Mouse (Mus musculus) liver, adult 2 months (tissue): ENCODE measurements around the gene Flna. TPM values are rescaled to one million over a fixed set of nuclear protein-coding genes. Genes with fewer than 3 reads are reported as not detected.

ENCODE experiments used
- DNase-seq: peaks from one replicate; pipeline ENCODE4 v3.0.0-alpha.2; 2011; ENCODE audit warnings: low read depth, low spot score; ENCODE audit errors: extremely low read depth
- H3K27ac ChIP-seq: fragments of 200-500 bp; replicated peaks from 2 replicates; pipeline ENCODE4 v1.5.1; 2012; ENCODE audit warnings: low read depth, mild to moderate bottlenecking, control low read depth, inconsistent platforms, low read length; ENCODE audit not compliant: insufficient read depth
- H3K27me3 ChIP-seq: fragments of 200-500 bp; 2 replicates; pipeline ENCODE4 v1.6.1; 2012; ENCODE audit warnings: mild to moderate bottlenecking, moderate library complexity, low read length, inconsistent platforms; ENCODE audit not compliant: control insufficient read depth, insufficient read depth
- H3K36me3 ChIP-seq: fragments of 200-500 bp; 2 replicates; pipeline ENCODE4 v1.6.1; 2012; ENCODE audit warnings: low read length, inconsistent platforms; ENCODE audit not compliant: control insufficient read depth, insufficient read depth
- H3K4me1 ChIP-seq: fragments of 200-500 bp; 2 replicates; pipeline ENCODE4 v1.6.1; 2011; ENCODE audit warnings: low read length; ENCODE audit not compliant: control insufficient read depth, insufficient read depth
- H3K4me3 ChIP-seq: fragments of 200-500 bp; 2 replicates; pipeline ENCODE4 v1.5.1; 2011; ENCODE audit warnings: low read depth, mild to moderate bottlenecking, control low read depth, low read length, moderate library complexity; ENCODE audit not compliant: insufficient read depth
- H3K79me2 ChIP-seq: fragments of 200-500 bp; 2 replicates; pipeline ENCODE4 v1.6.1; 2012; ENCODE audit warnings: inconsistent platforms, mild to moderate bottlenecking, low read length, moderate library complexity; ENCODE audit not compliant: control insufficient read depth, insufficient read depth
- H3K9ac ChIP-seq: fragments of 200-500 bp; 2 replicates; pipeline ENCODE4 v1.6.1; 2012; ENCODE audit warnings: low read depth, mild to moderate bottlenecking, control low read depth, inconsistent platforms, low read length
- CTCF ChIP-seq: fragments of 200-500 bp; IDR thresholded peaks from 2 replicates; pipeline ENCODE4 v1.5.1; 2011; ENCODE audit warnings: low read depth, low read length, control low read depth
- POLR2A ChIP-seq: fragments of 200-500 bp; IDR thresholded peaks from 2 replicates; pipeline ENCODE4 v1.6.1; 2011; ENCODE audit warnings: low read length, control low read depth; ENCODE audit not compliant: insufficient read depth; ENCODE audit errors: extremely low read depth
- WGBS: fragments of 180-500 bp; shearing (Covaris S2); methylation state at CpG from one replicate; pipeline ENCODE4 v1.1.7; 2018; 5-methylcytosine and 5-hydroxymethylcytosine counted together
- polyA plus RNA-seq: library from polyadenylated mRNA; depleted of rRNA; stranded (reverse); fragments of >200 nt; gene quantifications from 2 replicates; pipeline ENCODE4 v1.2.3, GENCODE M21; 2012
- total RNA-seq: library from RNA; depleted of rRNA; stranded (reverse); fragments of >200 nt; gene quantifications from 2 replicates; pipeline ENCODE4 v1.2.3, GENCODE M21; 2014

The Flna gene
- total and polyA plus RNA-seq, 2 experiments: 24.4 to 34.8 TPM

- H3K27ac ChIP-seq: peak within 1 kb of the TSS; percentile 68
- TF ChIP-seq CTCF (no peak), POLR2A (0 out of 2 replicates have a peak, but pooled peaks have one; percentile 49)
- H3K9ac ChIP-seq: peak within 1 kb of the TSS; percentile 82
- peaks cover 5% of the 10 kb centered on the region; the same call in 1 of the 2 replicates for H3K4me1 ChIP-seq
- no peaks in the 10 kb centered on the region for H3K27me3 ChIP-seq
- peak within 1 kb of the TSS; percentile 83 for H3K4me3 ChIP-seq
- WGBS: 11% methylated on average over 39 of the region's 39 CpGs
- H3K79me2 ChIP-seq: no peaks in the 10 kb centered on the region
- peak; percentile 91 for DNase-seq
- peaks cover 3% of the 10 kb centered on the region; the same call in 1 of the 2 replicates for H3K36me3 ChIP-seq
Observed at GRCm38 (mm10) chrX:74254153-74254887, 4.7 kb upstream of the Flna start, which contains the start of gene Emd. Emd (plus strand) TSS chrX:74254687.

- Histone ChIP-seq H3K4me3 (no peak overlapping the region), H3K27ac (no peak overlapping the region), H3K79me2 (no peaks in the 10 kb centered on the region), H3K27me3 (no peaks in the 10 kb centered on the region), H3K9ac (no peak overlapping the region), H3K36me3 (no peaks in the 10 kb centered on the region), H3K4me1 (peaks cover 3% of the 10 kb centered on the region; the same call in 1 of the 2 replicates)
- TF ChIP-seq CTCF: peak; percentile 67
- TF ChIP-seq POLR2A: no peak
- WGBS: 4% methylated on average over 2 of the region's 3 CpGs
- DNase-seq: no peak
Observed at GRCm38 (mm10) chrX:74248651-74249050, 969 bp downstream of the Flna start.

- Histone ChIP-seq H3K27me3 (no peaks in the 10 kb centered on the region), H3K27ac (peak overlapping the region; percentile 38; the same call in 1 of the 2 replicates), H3K4me1 (peaks cover 3% of the 10 kb centered on the region; the same call in 1 of the 2 replicates), H3K4me3 (peak overlapping the region; percentile 60), H3K9ac (peak overlapping the region; percentile 67), H3K36me3 (no peaks in the 10 kb centered on the region), H3K79me2 (no peaks in the 10 kb centered on the region)
- no peak for DNase-seq
- 7% methylated on average over 15 of the region's 15 CpGs for WGBS
- no peak for TF ChIP-seq POLR2A
- TF ChIP-seq CTCF: no peak
Observed at GRCm38 (mm10) chrX:74246693-74247092, 2.9 kb downstream of the Flna start.

- WGBS: under 1% methylated on average over 35 of the region's 38 CpGs
- H3K79me2 ChIP-seq: no peaks in the 10 kb centered on the region
- H3K36me3 ChIP-seq: no peaks in the 10 kb centered on the region
- H3K4me1 ChIP-seq: peaks cover 3% of the 10 kb centered on the region; the same call in 1 of the 2 replicates
- TF ChIP-seq CTCF: no peak
- TF ChIP-seq POLR2A: peak; percentile 81
- peak overlapping the region; percentile 72 for H3K4me3 ChIP-seq
- DNase-seq: peak; percentile 79
- peak overlapping the region; percentile 69 for H3K9ac ChIP-seq
- H3K27ac ChIP-seq: peak overlapping the region; percentile 50
- no peaks in the 10 kb centered on the region for H3K27me3 ChIP-seq
Observed at GRCm38 (mm10) chrX:74246213-74246681, 3.4 kb downstream of the Flna start.

- 18% methylated on average over 21 of the region's 21 CpGs for WGBS
- H3K4me3 ChIP-seq: peak overlapping the region; percentile 72
- no peaks in the 10 kb centered on the region for H3K27me3 ChIP-seq
- no peaks in the 10 kb centered on the region for H3K36me3 ChIP-seq
- peak overlapping the region; percentile 69 for H3K9ac ChIP-seq
- DNase-seq: no peak
- H3K27ac ChIP-seq: peak overlapping the region; percentile 50
- TF ChIP-seq CTCF (no peak), POLR2A (no peak)
- H3K79me2 ChIP-seq: no peaks in the 10 kb centered on the region
- H3K4me1 ChIP-seq: peaks cover 3% of the 10 kb centered on the region; the same call in 1 of the 2 replicates
Observed at GRCm38 (mm10) chrX:74245687-74246086, 3.9 kb downstream of the Flna start.

- peaks cover 2% of the 10 kb centered on the region; the same call in 1 of the 2 replicates for H3K4me1 ChIP-seq
- no peak overlapping the region for H3K9ac ChIP-seq
- no peaks in the 10 kb centered on the region for H3K36me3 ChIP-seq
- no peaks in the 10 kb centered on the region for H3K79me2 ChIP-seq
- WGBS: 68% methylated on average over 1 of the region's 1 CpGs
- DNase-seq: no peak
- no peaks in the 10 kb centered on the region for H3K27me3 ChIP-seq
- peak overlapping the region; percentile 72 for H3K4me3 ChIP-seq
- no peak for TF ChIP-seq POLR2A
- no peak for TF ChIP-seq CTCF
- no peak overlapping the region for H3K27ac ChIP-seq
Observed at GRCm38 (mm10) chrX:74245107-74245506, 4.5 kb downstream of the Flna start.
